Mouse (Mus musculus) G1E (cell line): ENCODE measurements around the gene Wdr61.

Experiments used
- CTCF ChIP-seq: IDR thresholded peaks from 2 replicates; pipeline ENCODE4 v1.5.1; 2012; ENCODE audit warnings: low read depth, low read length, inconsistent platforms, mixed read lengths
- GATA2 ChIP-seq: IDR thresholded peaks from 2 replicates; pipeline ENCODE4 v1.6.1; 2012; ENCODE audit warnings: low read depth, low read length, inconsistent platforms, borderline replicate concordance

DNA sequence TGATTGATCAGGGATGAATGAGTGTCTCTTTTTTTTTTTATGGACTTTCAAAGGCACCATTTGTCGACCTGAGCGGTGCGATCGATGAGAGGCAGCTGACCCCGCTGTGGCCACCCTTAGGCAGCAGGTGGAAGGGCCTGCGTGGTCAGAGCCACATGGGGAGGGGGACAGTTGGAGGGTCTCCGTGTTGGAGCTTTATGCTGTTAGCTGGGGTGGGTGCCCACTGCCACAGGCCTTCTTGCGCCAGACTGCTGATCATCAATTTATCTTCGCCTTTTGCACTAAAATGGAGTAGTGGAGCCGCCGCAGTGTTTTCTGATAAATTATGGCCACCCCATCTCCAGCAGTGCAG is 18.6 kb upstream of the Wdr61 start:
- no peak for TF ChIP-seq CTCF
- no peak for TF ChIP-seq GATA2
